Mouse (Mus musculus) adrenal gland, adult 18-20 months (tissue): Measurements from ENCODE around the gene Mfsd5. TPM values are rescaled to one million over a fixed set of nuclear protein-coding genes. Genes with fewer than 3 reads are reported as not detected.

Source experiments
- DNase-seq, 2 experiments: peaks; one replicate each; pipeline ENCODE4 v3.0.0; 2021 to 2022; ENCODE audit warnings: low spot score in 2 of 2
- total RNA-seq, 2 experiments: library from RNA; stranded (reverse); gene quantifications; 1 replicate in 1 of 2; 2 replicates in 1 of 2; pipeline ENCODE4 v1.2.3; 2021

Gene Mfsd5
- total RNA-seq, 2 experiments from 2014 or later = 32.6 to 35.2 TPM

DNA sequence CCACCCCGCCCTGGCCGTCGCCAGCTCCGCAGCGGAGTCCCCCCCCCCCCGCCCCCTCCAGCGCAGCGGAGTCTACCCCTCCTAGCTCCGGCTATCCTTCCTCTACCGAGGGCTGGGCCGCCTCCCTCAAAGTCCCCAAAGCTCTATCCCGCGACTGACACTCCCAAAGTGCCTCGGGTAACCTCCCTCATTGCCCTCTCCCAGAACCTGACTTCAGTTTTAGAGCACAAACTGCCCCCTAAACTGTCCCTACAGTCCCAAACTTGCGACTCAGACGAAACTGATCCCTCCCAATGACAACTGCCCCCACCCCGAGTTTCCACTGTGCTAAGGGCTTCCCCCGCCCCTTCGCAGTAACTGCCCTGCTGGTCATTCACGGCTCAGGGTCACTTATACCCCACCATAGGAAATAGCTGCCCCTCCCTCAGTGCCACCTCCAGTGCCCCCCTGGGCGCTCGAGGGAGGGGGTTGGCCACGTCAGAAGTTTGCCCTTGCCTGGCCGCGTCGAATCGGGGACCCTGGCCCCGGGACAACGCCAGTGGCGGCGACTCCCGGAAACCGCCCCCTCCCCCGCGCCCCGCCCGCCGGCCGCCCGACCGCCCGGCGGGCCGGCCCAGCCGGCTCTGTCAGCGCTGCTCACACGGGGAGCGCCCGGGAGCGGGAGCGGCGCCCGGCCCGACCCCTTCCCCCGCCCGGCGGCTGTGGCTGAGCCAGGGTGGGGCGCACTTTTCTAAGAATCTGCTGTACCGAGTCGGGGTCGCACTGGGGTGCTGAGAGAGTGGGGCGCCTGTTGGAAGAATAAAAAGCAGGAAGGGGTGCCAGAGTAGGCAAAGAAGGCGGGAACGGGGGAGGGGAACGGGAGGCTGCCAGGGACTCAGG is 31.8 kb upstream of the Mfsd5 start:
- DNase-seq = peak; percentile 73 to 77

DNA sequence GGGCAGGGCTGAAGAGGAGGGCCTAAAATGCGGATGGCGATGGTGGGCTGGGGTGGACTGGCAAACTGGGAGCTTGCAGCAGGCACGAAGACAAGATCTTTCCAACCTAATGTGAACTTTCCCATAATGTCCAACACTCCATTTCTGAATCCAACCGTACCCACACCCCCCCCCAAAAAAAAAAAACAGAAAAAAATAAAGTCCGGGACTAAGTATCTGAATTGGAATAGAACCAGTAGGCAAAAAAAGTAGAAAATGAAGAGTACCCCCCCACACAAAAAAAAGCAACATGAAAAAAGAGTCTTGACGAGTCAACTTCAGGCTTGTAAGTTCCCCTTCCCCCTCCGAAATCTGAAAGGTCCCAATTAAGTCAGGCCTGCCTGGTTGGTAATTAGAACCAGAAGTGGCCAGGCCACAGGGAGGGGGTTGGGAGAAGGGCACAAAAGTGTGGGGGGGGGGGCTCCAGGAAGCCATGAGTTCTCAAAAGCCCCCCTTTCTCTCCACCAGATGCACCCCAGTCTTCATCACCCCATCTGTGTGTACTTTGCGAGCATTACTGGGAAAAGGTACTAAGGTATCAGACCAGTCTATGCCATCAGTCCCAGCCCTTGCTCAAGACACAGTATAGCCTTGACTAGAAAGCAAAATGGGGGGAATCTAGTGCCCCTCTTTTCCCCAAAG is 31.0 kb upstream of the Mfsd5 start:
- no peak for DNase-seq

DNA sequence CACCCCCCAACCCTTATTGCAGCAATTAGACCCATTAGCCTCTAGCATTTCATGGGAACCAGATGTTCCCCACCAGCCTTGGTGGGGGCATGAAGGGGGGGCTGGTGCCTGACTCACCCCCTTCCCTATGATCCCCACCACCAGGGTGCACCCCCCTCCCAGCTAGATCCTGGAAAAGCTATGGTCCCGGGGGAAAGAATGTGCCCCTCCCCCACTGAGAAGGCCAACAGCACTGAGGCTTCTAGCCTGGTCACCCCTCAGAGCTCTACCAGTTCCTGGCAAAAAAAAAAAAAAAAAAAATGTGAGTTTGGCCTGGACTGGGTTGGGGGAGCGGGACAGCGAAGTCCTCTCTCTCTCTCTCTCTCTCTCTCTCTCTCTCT is 30.5 kb upstream of the Mfsd5 start:
- no peak for DNase-seq

DNA sequence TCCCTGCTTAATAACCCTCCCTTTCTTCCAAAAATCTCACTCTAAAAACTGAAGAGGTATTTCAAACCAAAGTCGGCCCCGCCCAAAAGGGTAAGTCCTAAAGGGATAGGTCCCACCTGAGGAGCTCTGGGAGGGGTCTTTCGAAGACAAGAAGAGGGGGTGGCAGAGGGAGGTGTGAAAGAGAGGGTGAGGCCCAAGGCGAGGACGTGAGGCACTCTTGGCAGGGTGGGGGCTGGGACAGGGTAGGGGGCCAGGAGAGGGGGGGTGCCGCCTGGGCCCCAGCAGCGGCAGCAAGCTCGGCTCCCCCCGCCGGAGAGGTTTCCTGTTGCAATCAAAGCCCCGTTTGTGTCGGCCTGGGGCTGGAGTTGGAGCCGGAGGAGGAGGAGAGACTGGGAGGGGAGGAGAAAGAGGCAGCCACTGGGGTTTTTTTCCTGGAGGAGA is 30.0 kb upstream of the Mfsd5 start:
- DNase-seq = no peak

DNA sequence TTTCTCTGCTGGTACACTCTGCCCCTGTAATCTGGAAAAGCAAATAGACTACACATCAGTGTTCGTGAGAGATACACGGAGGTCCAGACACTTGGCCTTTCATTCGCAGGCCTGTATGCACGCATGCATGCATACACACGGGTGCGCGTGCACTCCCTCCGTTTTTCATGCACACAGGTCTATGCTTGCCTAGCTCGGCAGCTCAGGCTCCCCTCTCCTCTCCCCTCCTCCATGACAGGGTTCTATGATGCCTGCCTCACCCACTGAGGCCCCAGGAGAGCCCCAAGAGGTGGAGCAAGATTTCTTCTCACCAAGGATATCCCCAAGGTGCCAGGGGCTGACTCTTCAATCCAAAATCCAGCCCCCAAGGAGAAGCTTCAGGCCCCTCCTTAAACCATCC is 29.3 kb upstream of the Mfsd5 start:
- no peak for DNase-seq

DNA sequence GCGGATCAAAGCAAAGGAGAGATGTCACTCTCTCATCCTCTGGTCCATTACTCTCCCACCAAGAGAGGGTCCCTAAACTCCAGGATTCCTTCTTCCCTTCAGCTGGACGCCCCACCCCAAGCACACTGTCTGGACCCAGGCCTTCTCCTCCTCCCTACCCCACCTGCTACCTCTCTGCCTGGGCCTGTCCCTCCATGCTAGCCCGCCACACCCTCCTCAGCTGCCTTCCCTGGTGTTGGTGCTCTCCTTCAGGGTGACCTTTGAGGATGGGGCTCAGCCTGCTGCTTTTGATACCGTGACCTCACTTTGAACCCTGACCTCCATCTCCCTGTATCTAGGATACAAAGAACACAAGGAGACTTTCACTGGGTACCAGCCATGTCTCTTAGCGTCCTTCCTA is 28.7 kb upstream of the Mfsd5 start:
- DNase-seq = no peak

DNA sequence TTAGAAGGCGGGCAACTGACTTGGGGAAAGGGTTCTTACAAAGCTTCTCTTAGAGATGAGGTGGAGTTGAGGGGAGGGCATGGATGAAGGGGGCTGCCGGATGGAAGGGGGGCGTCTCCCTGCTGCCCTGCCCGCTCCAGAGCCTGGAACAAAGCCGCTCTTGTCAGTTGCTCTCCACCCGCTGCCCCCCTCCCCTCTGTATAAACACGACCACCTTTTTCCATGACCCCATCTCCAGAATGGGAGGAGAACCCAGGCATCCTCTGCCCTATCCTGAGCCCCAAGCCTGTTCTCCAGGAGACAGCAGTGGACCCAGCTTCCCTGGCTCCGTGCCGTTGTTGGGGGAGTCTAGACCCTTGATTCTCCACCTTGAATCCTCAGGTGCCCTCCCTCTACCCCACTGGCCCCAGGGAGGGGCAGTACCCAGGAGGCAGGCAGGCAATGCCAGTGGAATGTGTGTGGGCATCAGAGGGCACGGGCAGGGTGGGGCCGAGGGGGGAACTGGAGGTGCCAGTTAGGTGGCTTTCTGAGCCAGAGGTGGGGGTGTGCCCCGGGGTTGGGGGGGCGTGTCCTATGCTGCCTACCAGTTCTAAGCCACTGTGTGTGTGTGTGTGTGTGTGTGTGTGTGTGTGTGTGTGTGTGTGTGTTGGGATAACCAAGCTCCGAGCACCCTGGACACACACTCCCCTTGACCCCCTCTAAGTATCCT is 23.6 kb upstream of the Mfsd5 start:
- DNase-seq = no peak

DNA sequence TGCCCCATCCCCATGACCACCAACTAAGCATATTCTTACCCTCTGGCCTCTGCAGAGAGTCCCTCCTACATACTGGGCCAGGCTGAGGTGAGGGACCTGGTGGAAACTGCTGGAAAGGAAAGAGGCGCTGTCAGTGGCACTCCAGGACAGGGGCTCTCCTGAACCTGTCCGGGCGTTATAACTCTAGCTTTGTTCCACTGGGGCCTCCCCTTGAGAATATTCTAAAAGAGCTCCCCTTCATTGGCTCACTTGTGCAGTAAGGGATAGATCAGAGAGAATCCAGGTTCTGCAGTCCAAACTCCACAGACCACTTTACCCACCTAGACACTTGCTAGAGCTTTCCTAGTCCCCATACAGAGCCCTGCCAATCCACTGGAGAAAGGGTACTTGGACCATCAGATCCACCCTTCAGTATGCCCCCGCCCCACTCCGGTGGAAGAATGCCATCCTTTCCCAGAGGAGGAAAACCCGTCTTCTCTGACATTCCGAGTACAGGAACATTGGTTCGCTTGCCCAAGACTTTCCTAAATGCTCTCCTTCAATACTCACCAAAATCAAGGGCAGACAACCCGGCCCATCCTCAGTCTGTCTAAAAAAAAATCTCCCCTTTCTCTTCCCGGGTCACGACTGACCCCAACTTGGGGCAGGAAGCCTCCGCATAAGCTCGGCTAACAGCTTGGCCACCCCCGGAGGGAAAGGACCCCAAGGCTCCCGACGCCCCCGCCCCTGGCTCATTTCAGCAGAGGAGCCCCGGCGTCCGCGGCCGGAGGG is 22.6 kb upstream of the Mfsd5 start:
- no peak for DNase-seq

DNA sequence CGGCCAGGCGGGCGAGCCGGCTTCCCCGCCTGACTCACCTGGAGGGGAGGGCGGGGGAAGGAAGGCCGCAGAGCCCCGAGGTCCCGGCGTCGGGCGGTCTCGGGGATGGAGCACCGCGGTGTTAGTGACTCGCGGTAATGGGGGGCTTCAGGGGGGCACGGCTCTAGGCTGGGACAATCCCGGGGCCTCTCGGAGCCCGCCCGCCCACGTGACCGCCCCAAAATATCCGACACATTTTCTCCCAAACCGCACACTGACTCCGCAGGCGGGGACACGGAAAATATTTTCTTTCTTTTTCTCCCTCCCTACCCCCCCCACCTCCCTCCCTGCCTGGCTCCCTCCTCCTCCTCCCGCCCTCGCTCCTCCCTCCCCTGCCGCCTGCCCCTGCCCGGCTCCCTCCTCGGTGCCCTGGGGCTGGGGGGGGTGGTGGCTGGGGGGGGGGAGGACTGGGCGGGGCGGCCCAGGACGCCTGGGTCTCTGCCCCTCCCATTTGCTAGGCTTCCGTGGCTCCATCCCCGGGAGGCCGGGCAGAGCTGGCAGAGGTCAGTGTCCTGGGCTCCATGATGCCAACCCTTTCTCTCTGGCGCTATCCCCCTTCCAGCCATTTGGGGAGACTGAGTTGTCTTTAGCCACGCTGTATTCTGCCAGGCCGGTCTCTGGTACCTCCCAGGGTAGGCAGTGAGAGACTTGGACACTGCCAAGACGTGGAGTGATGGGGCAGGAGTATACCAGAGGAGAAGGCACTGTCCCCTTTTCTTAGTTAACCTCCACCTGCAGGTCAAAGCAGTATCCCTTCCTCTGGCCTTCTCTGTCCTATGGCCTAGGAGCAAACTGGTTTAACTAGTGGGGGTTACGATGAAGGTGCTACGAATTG is 21.8 kb upstream of the Mfsd5 start, which contains the start of gene Rarg:
TSS of gene Rarg (minus strand) at position 316 of the 874 bp plus-strand sequence.
- peak in 1 of 2 experiments; percentile 49 for DNase-seq

DNA sequence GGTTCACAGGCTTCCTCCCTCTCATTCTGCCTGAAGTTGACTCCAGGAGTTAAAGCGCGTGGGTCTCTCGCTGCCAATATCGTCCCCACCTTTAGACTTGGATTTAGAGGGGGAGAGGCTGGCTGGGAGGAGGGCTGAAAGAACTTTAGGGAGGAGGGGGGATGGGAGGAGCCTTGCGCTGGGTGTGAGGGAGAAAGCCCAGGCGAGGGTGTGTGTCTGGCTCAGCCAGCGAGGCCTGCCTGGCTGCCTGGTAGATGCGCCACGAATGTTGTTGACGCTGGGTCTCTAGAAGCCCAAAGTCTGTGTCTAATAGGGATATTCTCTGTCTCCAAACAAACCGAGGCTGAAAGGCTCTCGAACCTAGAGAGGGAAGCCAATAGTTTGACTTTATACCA is 21.2 kb upstream of the Mfsd5 start:
- DNase-seq = no peak

DNA sequence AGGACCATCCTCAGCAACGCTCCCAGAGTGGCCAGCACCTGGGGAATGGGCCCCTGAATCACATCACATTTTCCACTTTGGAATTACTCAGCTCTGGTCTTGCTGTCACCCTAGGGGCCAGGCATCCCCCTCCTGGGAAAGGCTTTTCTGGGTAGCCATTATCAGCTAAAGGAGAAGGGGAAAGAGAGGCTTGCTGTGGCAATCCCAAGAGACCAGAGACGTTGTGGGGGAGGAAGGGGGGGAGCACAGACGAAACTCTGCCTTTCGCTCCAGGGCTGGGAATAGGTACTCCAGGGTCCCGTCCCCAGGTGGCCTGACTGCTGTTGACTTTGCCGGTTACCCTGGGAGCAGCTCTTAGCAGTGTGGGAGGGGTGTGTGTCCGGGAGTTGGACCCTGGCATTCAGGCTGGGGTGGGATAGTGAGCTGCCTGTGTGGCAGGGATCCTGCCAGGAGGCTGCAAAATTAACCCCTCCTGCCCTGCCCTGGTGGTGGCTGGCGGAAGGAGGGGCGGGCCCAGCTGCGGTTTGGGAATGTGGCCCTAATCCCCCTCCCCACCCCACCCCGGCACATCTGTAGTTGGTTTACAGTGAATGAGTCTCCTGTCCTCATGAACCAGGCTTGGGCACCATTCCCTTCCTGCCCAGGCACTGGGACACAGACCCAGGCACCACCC is 20.5 kb upstream of the Mfsd5 start:
- no peak for DNase-seq

DNA sequence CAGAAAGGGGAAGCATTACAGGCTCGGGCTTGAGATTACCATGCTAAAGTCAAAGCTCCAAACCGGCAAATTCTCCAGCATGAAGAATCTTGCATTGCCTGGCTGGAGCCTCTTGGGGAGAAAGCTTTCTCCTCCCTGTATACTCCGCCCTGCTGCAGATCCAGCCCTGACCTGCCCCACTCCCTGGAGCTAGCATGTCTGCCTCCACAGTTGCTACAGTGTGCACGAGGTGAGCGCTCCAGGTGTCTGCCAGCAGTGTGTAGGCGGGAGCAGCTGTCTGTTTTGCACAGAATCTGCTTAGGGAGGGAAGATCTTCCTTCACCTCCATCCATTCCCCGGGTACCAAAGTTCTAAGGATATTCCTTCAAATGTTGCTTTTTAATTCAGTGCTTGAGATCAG is 16.7 kb upstream of the Mfsd5 start:
- DNase-seq = no peak

DNA sequence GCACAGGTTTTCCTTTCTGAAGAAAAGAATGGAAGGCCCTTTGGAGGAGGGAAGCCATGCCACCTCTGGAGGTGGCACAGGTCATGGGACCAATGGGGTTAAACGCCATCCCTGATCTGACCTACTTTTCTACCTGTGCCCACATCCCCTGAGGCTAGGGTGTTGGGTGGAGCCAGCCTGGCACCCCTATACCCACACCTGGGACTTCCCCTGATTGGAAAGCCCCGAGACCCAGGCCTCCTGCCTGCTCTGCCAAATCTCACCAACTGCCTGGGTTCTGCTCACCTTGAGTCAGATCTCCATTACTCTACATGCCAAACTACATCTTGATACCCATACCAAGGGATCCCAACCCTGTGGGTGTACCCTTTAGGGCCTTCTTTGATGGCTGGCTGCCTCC is 16.2 kb upstream of the Mfsd5 start:
- no peak for DNase-seq

DNA sequence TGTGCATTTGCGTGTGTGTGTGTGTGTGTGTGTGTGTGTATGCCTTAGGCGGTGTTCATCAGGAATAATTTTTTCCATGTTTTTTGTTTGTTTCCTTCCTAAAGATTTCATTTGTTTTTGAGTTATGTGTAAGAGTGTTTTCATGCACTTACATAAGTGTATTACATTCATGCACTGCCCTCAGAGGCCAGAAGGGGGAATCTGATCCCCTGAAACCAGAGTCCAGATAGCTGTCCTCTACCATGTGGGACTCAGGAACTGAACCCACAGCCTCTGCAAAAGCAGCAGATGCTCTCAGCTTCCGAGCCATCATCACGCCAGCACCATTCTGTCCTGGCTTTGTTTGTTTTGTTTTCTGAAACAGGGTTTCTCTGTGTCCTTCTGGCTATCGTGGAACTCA is 13.7 kb upstream of the Mfsd5 start:
- DNase-seq = no peak

DNA sequence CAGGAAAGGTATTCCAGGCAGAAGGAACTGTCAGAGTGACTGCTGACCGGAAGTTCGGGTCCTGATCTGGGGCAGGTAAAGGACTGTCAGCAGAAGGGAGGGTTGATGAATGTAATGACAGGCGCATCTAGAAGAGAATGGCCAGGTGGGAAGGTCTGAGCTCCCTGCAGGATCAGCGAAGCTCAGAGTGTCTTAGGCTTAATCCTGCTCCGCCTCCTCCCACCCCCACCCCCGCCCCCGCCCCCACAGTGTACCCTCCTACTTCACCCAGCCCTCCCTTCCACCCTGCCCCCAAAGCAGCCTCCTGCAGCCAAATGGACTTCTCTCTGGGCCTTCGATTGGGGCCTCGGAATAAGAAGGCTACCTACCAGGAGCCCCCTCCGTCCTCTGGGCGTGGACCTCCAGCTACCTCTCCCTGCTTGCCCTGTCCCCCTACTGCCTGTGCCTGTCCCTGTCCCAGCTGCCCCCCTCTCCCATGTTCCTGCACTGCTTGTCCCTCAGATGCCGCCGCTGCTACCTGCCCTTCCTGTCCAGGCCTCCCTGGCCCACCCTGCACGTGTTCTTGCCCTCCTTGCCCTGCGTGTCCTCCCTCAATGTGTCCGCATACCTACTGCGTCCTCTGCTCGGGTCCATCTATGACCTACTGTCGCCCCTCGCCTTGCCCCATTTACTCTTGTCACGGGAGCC is 8.8 kb upstream of the Mfsd5 start, which contains the start of gene Gm9918:
TSS of gene Gm9918 (plus strand) at position 290 of the 687 bp plus-strand sequence.
- no peak for DNase-seq

DNA sequence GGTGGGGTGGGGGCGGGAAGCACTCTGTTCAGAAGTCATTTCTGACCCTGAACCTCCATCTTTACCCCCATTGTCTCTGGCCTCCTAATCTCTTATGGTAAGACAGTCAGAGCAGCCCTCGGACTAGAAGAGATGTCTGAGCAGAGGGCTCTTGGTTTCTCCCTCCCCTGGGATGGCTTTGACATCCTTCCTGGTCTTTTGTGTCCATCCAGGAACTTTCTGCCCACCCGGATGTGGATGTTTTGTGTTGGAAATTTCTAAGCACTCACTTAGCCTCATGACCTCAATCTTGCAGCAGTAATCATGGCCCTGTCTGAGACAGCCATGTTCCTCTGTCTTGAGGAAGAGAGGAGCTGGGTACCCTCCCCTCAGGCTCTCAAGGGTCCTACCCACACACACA is 7.8 kb upstream of the Mfsd5 start:
- no peak for DNase-seq

DNA sequence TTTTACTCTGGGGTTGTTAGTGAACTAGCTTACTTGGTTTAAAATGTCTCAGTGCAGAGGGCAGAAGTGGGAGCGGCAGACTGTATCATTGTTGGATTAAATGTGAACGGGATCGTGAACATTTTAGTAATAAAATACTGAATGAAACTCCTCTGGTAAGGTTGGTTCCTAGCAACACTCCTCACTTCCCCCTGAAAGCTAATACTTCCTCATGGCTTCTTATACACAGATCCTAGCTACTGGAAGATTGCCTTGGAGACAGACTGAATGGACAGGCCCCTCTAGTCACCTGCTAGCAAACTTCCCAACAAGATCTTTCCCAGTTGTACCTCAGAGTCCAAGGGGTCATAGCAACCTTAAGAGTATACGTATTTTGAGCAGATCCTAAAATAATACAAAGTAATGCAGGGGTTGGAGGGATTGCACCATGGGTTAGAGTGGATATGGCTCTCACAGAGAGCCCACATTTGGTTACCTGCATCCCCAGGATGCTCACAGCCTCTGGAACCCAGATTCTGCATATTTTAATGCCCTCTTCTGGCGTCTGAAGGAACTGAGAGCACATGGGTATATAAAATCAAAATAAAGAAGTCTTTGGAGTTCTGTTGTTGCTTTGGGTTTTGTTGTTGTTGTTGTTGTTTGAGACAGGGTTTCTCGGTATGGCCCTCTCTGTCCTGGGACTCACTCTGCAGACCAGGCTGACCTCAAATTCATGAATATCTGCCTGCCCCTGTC is 5.1 kb upstream of the Mfsd5 start:
- no peak for DNase-seq

DNA sequence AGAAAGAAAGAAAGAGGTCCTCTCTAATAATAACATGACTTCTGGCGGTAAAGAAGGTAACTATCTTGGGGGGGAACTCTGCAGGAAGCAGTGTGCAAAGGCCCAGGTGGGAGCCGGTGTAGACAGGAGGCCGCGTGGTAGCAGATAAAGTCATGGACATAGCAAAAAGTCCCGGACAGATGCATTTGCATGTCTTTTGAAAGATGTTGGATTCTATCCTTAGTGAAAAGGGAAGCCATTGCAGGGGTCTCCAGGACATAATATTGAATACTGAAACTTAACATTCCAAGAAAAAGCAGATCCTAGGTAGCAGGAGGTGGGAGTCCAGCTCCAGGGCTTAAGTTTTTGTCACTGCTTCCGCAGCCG is 545 bp upstream of the Mfsd5 start:
- no peak for DNase-seq
